Mouse (Mus musculus) ovary, postnatal 10 days (tissue): ENCODE results near the gene Atp2a3.

Source experiments
- DNase-seq: peaks from one replicate; pipeline ENCODE4 v3.0.0; 2022; ENCODE audit warnings: low spot score

Atp2a3 gene

GRCm38 (mm10) chr11:72954216-72954615, 6.8 kb upstream of the Atp2a3 start:
- no peak for DNase-seq

- DNase-seq = no peak
These were observed 5.5 kb upstream of the Atp2a3 start for GRCm38 (mm10) chr11:72955339-72955974.

GRCm38 (mm10) chr11:72957318-72957717, 3.7 kb upstream of the Atp2a3 start:
- no peak for DNase-seq

GRCm38 (mm10) chr11:72959924-72960679, 867 bp upstream of the Atp2a3 start:
- no peak for DNase-seq

- DNase-seq = no peak
These were observed 272 bp upstream of the Atp2a3 start for GRCm38 (mm10) chr11:72960723-72961071.

- no peak for DNase-seq
These were observed 1.4 kb downstream of the Atp2a3 start for GRCm38 (mm10) chr11:72962378-72962777.

DNA sequence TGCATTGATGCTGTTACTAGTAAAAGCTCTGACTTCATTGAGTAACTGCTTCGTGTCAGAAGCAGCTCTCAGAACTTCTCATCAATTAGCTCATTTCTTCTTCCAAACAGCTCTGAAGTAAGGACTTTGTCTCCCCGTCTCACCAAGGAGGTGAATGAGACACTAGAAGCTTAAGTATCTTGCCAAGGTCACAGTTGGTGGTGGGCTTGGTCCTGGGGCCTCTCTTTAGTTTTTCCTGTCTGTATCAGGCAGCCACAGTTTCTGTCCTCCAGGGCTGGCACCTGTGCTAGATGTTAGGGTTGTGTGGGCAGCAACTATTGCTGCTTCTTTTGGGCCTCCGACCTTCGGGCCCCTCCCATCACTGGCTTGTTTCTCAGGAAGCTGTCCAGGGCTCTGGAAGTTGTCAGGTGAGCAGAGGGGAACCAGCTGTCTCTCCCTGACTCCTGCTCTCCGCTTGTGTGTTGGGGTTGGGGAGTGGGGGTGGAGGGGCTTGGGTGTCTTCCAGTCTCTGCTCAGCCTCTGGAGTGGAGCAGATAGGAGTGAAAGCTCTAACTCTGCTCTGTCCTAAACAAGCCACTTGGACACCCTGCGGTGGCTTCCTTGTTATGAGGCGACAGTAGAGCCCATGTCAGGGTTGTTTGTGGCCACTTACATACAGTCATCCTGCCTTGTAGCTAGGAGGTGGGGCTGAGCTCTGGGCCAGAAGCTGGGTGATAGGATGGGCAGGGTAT, 2.3 kb downstream of the Atp2a3 start:
- DNase-seq = no peak

- no peak for DNase-seq
These were observed 2.9 kb downstream of the Atp2a3 start for GRCm38 (mm10) chr11:72963789-72964294.

DNA sequence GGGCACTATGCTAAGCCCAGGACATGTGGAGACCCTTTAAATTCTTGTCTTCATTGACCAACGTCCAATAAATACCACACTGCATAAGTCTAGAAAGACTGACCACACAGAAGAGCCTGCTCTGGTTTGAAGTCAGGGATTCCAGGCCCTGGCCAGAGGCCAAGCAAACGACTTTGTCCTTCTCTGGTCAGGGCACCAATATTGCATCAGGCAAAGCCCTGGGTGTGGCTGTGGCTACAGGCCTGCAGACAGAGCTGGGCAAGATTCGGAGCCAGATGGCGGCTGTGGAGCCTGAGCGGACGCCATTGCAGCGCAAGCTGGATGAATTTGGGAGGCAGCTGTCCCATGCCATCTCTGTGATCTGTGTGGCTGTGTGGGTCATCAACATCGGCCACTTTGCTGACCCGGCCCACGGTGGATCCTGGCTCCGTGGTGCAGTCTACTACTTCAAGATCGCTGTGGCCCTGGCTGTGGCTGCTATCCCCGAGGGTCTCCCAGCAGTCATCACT, 14.1 kb downstream of the Atp2a3 start:
- DNase-seq = no peak

DNA sequence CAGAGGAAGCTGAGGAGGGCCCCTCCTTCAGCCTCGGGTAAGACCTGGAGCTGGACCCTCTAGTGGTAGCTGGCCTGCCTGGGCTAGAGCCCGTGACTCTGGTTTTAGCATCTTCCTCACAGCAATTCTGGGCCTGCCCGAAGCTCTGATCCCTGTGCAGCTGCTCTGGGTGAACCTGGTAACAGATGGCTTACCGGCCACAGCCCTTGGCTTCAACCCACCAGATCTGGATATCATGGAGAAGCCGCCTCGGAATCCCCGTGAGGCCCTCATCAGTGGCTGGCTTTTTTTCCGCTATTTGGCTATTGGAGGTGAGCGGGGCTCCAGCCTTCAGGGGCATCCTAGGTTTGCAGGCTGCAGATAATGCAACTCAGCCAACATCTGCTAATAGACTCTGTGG, 21.5 kb downstream of the Atp2a3 start:
- no peak for DNase-seq

- DNase-seq = no peak
These were observed 22.3 kb downstream of the Atp2a3 start for GRCm38 (mm10) chr11:72983283-72983682.

DNA sequence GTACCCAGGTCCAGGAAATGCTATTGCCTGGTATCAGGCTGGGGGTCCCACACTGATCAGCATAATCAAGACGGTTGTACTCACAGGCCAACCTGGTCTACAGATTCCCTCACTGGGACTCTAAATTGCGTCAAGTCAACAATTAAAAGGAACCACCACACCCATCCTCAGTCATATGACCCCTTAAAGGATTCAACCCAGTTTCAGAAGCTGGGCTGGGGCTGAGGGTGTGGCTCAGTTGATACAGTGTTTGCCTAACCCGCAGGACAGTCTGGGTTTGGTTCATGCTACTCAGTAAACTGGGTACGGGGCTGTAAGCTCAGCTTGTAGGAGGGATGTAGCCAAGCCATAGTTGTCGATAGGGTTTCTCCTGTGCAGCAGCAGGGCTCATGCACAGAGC, 25.8 kb downstream of the Atp2a3 start:
- no peak for DNase-seq

DNA sequence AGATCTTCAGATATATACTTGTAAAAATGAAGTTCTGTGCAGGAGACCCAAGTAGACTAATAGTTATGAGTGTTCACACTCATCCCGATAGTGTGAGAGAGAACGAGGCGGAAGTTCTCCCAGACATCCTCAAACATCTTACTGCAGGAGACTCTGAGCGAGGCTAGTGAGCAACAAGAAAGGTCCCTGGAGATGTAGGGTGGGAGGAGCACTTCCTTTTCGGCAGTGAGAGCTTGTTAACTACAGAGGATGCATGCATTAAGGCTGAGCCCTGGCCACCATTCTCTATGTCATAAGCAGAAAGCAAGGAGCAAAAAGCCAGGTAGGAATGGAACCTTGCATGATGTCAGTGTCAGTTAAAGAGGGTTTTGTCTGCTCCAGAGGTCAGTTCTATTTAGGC, 26.3 kb downstream of the Atp2a3 start:
- no peak for DNase-seq

- DNase-seq = no peak
These were observed 26.8 kb downstream of the Atp2a3 start for GRCm38 (mm10) chr11:72987807-72988206.

DNA sequence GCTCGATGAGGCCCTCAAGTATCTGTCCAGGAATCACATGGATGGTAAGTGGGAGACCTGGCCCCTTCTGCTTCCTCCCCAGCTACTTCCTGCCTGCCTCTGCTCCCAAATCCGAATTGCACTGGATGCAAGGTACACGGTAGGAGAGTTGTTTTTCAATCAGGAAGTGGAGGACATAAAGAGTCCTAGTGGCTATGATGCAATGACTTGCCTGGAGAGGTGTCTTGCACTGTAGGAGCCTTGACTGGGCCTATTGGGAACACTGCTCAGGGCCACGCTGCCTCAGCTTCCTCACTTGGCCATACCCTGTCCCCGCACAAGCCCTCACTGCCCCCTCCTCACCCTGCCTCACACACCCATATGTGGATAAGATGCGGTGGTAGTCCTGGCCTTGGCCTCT, 28.1 kb downstream of the Atp2a3 start:
- no peak for DNase-seq

GRCm38 (mm10) chr11:72990688-72991087, 29.7 kb downstream of the Atp2a3 start:
- no peak for DNase-seq

DNA sequence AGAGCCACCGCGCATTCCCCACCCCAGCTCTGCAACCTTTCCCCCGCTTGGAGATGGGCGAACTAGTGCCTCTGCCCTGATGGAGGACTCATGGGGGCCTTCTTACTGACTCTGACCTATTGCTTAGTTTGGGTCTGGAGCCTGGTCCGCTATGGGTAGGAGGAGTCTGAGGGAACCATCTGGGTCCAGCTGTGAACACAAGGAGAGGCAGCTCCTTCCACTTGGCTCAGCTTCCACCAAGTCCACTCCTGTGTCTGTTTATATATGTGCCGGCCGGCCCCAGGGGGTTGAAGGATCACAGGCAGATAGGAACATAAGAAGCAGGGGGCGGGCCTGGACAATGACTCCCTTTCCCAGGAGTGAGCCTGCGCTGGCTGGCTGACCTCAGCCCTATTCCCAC, 31.0 kb downstream of the Atp2a3 start:
- DNase-seq = no peak

DNA sequence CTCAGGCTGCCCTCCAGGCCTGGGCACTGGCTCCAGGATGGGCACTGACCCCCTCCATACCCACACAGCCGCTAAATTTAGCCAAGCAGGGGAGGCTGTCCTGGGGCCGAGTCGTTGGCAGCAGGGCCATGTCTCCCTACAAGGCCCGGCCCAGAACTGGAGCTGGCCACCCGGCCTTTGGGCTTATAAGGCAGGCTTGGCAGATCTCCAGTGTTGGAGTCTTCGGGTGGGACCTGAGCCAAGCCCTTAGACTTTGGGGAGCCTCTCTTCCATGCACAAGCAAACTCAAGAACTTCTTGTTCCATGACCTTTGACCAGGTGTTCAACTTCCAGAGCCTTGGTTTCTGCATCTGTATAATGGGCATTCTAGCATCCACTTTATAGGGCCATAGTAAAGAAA, 35.4 kb downstream of the Atp2a3 start:
- DNase-seq = no peak

GRCm38 (mm10) chr11:72996781-72997180, 35.8 kb downstream of the Atp2a3 start:
- DNase-seq = no peak

DNA sequence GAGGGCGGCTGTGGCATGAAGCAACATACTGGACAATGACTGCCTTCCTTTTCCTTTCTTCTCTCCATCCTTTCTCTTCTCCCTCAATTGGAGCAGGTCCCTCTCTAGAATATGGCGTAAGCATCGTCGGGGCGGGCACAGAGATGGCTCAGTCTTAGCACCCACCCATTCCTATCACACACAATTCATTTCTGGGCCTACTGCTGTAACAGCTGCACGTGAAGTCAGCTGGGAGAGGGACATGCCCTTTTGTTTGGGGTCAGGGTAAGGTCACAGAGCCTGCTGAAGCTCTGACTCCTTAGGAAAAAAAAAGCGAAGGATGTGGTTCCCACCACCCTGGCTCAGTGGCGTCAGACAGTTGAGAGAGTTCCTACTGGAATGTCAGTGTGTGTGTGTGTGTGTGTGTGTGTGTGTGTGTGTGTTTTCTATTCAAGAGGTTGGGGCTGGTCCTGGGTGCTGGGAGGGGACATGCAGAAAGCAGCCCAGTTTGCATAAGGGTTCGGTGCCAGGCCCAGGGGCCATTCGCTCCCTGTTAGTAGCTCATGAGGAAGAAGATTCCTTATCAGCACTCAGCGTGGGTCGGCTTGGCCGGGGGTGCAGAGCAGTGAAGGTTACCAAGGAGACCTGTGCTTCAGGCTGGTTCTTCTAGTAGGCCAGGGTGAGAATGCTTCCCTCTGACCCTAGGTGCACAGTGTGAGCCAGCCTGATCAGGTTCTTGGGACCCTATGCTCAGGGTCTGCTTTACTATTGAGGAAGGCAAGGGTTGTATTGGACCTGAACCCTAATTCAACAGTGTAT, 36.8 kb downstream of the Atp2a3 start:
- no peak for DNase-seq

- DNase-seq = no peak
These were observed 37.8 kb downstream of the Atp2a3 start, which contains the start of gene P2rx1 for GRCm38 (mm10) chr11:72998771-72999170. Gene P2rx1 (plus strand): TSS chr11:72999103.

DNA sequence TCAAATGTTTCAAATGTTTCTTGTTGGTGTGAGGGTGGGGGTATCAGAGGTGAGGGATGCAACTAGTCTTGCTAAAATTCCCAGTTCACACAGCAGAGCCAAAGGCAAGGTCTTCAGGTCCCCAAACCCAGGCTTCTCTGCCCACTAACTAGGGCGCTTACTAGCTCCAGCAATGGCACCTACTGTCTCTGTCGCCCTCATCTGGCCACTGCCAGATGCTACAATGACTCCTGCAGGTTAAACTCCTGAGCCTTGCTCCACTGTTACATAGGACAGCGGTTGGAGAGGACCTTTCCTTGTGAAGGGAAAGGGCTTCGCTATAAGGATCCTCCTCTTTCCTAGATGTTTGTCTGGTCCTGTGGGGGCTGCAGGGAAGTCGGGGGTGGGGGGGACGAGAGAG, 40.1 kb downstream of the Atp2a3 start:
- no peak for DNase-seq
